Mouse (Mus musculus) thymus, postnatal 10 days (tissue): ENCODE data around the gene Akr7a5.
A peak's percentile ranks its signal among the peaks of the same experiment; 100 is the strongest.

Experiments
- DNase-seq, 2 experiments: peaks; one replicate each; pipeline ENCODE4 v3.0.0; 2021; ENCODE audit warnings: low spot score in 2 of 2

The Akr7a5 gene

DNA sequence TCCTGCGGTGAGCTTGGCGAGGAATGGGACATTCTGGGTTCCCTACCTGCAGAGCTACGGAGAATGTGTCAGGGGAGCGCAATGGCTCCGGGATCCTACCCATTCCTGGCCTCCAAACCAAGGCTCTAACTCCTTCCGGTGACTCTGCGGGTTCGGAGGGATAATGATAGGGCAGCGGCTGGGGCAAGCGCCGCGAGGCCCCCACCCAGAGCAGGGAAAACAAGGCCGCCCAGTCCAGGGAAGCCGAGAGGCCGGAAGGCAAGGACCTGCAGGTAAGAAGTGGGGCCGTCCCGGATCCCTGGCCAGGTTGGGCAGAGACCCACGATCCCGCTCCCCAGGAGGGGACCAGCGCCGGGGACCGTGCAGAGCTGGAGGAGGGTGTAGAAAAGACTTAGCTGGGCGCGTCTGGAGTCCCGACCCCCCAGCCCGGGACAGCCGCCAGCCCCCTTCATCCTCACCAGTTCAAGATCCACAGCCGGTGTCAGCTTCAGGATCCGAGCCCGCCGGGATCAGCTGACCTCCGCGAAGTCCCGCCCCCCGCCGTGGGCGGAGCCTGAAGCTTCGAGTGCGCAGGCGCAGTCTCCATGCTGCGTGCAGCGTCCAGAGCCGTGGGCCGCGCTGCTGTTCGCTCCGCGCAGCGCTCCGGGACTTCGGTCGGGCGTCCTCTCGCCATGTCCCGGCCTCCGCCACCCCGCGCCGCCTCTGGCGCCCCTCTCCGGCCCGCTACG, at the start of gene Akr7a5, which contains the start of gene Pqlc2:
Akr7a5 (plus strand) TSS at position 574 of the 728 bp plus-strand sequence.
Pqlc2 (minus strand) TSS at position 538 of the 728 bp plus-strand sequence.
- peak; percentile 92 to 98 for DNase-seq

DNA sequence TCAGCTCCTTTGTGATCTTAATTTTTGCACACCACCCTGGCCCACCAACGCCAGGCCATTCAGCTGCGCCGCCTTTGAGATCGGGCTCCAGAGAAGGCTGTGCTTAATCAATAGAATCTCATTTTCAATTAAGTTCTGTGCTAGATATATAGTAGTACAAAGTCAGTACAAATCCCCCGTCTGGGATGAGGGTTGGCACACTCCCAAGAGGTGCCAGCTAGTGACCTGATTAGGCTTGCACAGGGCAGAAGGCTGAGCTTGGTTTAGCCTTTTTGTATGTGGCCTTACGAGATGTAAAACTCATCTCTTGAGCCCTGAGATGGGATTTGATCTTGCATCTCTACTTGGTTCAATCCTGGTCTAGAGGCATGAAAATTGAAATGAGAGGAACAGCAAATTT, 47.6 kb upstream of the Akr7a5 start:
- no peak for DNase-seq

DNA sequence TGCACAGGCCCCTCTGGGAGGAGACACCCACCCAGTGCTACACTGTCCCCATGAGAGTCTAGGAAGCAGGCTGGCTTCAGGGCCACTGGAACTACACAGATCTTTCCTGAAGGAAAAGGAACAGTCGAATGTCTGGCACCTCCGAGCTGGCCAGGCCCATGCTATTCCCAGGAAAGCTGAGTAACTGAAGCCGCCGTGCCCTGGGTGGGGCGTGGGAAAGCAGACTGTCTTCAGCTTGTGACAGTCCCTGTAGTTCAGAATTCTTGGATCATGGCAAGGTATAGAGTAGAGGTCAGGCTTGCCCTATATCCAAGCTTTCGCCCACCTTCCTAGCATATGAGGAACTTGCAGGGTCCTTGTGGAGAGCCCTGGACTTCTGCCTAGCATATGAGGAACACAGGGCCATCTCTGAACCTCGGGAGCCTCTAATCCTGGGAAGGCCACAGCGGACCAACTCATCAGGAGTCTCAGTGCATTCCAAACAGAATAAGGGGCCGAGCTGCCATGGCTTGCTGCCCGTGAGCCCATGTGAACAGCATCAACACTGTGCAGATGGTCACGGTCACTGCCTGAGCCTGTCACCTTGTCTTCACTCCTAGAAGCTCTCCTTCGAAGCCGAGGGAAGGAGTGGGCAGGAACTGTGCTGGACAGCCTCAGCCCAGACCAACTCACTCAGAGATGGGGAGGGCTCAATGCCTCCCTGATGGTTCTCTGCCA, 44.6 kb upstream of the Akr7a5 start:
- DNase-seq: no peak

GRCm38 (mm10) chr4:139266500-139266865, 44.1 kb upstream of the Akr7a5 start:
- no peak for DNase-seq

- no peak for DNase-seq
These were observed 43.2 kb upstream of the Akr7a5 start for GRCm38 (mm10) chr4:139267335-139267734.

GRCm38 (mm10) chr4:139268242-139268641, 42.3 kb upstream of the Akr7a5 start:
- no peak for DNase-seq

DNA sequence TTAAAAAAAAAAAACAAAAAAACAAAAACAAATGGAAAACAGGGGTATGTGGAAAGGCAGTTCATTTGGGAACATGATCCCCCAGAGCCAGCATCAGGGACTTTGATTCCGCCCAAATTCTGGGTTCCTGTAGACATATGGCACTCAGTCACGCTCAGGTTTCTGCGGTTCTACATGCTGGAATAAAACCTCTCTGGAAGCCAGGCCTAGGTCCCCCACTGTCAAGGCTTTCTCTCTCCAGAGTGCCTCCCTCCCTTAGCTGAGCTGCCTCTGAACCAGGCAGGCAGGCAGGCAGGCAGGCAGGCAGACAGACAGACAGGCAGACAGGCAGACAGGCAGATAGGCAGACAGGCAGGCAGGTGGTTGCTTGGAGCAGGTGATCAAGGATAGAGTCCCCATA, 40.4 kb upstream of the Akr7a5 start:
- no peak for DNase-seq

DNA sequence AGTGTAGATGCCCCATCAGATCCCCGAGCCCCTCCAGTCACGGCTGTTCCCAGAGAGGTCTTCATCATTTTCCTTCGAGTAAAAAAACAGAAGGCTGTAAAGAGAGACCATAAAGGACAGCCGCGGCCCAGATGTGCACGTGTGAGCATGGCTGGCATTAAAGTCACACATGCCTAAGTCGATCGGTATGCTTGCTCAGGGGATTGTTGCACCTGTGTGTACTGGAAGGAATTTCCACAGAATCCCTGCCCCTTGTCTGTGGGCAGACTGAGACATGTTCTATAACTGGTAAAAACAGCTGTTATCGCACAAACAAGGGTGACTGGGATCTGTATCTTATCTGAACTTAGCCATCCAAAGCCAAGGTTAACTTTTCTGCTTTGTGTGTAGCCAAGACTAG, 39.0 kb upstream of the Akr7a5 start:
- DNase-seq: no peak

DNA sequence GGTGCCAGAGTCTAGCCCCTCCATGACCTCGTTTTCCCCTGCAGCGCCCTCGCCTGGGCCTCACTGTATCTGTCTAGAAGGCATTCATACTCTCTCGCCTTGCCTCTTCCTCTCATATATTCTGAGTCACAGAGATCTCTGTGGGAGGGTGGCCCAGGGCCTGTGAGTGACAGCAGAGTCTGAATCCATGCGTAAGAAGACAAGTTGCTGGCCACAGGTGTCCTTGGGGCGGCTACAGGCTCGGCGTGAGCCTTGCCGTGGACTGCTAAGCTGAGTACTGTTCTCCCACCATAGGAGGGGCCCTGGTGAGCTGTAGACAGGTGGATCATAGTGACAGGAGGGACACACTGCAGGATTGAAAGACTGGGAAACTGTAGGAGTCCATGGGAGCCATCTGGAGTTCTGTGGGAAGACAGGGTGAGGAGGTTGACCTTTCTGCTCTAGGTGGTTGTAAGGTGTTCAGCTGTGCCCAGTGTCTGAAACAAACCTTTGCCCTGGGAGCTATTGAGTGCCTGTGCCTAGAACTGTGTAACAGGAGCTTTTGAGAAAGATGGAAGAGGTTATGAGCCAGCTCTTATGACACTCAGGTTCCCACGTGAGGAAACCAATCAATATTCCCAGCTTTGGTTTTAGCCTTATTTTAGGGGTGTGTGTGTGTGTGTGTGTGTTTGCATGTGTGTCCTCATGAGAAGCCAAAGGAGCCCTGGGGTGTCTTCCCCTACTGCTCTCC, 37.4 kb upstream of the Akr7a5 start:
- no peak for DNase-seq

- DNase-seq: no peak
These were observed 36.0 kb upstream of the Akr7a5 start for GRCm38 (mm10) chr4:139274573-139274972.

GRCm38 (mm10) chr4:139276411-139276810, 34.1 kb upstream of the Akr7a5 start:
- no peak for DNase-seq

DNA sequence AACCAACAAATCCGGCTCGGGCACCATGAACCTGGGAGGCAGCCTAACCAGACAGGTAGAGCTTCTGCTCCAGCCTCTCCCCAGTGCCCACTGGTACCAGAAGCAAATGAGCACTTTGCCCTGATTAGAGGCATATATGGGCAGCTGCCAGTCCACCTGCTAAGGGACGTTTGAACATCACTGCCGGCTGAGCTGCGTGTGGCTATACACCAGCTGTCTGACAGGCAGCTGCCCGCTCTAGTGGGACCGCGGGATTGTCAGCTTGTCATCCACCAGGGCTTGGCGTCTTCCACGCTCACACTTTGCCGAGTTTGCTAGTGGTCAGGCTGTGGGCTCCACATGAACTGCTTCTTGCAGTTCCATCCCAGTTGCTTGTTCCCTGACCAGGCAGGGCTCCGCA, 30.0 kb upstream of the Akr7a5 start:
- DNase-seq: no peak

DNA sequence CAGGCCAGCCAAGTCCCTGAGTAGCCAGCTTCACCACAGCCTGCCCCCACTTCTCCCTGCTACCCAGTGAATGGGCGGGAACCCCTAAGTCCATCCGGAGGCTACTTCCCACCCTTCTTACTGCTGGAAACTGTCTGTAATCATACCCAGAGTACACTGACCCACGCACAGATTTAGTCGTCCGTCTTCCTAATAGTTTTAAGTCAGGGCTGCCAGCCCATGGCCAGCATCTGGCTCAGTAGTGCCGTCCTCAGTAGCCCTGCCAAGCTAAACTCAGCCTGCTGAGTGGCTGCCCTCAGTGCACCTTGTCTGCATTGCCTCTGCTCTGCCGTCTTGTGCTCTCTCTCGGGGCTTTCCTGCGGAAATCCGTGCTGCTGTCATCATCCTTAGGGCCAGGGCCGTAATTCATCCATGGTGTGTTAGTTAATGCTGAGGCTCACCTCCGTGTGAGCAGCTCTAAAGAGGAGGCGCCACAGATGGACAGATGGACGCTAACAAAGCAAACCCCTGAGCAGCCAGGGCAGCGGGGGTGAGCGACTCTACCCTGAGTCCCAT, 28.7 kb upstream of the Akr7a5 start:
- DNase-seq: no peak

GRCm38 (mm10) chr4:139282955-139283417, 27.6 kb upstream of the Akr7a5 start:
- DNase-seq: no peak

DNA sequence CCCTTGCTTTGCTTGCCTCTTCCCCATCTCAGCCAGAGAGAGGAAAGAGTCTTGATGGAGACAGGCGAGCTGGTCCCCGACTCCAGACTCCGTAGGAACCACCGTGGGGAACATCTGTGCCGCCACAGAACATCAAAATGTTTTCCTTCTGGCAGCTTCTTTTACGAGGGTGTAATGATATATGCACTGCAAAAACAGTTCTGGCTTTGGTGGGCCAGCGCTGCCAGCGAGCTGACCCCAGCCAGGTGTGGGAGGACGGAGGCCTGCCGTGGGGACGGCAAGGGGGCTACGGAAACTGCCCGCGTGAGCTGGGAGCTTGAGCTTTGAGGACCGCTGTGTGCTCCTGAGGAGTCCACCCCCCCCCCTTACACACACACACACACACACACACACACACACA, 25.7 kb upstream of the Akr7a5 start:
- DNase-seq: no peak

DNA sequence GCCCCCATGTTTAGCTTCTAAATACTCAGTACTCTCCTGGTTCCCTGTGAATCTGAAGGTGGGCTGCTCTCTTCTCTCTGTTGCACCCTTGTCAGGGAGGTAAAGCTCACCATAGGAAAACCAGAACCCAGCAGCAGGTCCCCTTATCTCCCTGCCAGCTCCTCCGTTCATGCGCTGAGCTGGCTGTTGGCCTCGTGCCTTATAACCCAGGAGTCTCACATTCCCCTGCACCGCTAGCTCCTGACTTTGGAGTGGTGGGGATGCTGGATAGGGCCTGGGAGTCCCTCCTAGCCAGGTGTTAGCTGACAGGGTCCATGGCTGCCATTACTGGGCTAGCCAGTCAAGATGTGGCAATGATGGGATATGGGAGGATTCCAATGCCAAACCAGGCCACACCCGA, 24.3 kb upstream of the Akr7a5 start:
- no peak for DNase-seq

DNA sequence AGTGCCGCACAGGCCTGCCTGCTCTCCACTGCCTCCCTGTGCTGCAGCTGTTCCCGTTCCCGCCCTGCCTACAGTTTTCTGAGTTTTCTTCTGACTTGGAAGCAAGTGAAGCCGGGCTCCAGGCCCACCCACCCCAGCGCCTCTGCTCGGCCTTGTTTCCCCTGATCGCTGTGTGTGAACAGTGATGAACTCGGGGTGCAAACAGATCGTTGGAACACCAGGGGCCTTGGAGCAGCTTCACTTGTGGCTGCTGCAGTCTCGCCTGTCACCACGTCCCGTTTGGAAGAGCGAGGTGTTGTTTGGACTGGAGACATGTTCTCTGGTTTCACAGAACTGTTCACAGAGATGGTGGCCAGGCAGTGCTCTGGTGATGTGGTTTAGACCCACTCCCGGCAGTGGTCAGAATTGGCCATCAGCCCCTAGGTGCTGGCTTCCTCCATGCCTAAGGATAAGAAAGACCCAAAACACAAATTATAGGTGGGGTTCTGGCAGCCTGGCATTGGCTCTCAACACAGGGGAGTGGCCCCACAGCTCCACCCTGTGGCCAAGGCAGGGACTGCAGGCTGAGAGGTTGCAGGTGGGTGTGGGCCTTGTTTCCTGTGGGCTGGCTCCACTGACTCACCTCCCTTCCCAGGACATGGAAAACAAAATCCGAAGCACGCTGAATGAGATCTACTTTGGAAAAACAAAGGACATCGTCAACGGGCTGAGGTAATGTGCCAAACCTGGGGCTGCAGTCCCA, 23.3 kb upstream of the Akr7a5 start:
- DNase-seq: peak; percentile 62 to 89

DNA sequence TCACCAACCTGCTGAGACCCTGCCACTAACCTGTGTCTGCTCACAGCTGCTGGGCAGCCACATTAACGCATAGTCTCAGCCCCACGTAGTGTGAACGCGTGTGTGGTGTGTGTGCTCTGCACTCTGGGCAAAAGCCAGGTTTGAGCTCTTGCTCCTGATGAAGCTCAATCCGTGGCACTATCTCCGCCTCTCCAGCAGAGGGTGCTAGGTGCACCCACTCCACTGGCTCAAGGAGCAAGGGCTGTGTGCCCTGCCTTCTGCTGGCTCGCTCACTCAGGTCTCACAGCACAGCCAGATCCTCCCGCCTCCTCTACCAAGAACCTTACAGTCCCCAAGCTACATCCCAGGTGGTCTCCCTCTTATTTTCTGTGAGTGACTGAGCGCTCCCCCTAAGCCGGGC, 21.5 kb upstream of the Akr7a5 start:
- DNase-seq: peak in 1 of 2 experiments; percentile 38

GRCm38 (mm10) chr4:139291099-139291498, 19.4 kb upstream of the Akr7a5 start:
- no peak for DNase-seq

DNA sequence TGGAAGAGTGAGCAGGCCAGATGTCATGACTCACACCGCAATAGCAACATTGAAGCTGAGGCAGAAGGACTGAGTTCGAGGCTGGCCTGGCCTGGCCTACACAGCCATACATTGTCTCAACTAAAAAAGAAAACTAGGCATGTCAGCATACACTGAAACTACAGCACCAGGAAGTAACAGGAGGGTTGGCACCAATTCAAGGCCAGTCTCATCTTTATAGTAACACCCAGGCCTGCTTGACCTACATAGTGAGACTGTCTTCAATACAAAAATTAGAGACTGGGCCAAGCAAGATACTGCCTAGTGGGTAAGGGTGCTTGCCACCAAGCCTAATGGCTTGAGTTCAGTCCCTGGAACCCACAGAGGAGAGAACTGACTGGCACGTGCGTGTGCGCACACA, 18.5 kb upstream of the Akr7a5 start:
- no peak for DNase-seq

DNA sequence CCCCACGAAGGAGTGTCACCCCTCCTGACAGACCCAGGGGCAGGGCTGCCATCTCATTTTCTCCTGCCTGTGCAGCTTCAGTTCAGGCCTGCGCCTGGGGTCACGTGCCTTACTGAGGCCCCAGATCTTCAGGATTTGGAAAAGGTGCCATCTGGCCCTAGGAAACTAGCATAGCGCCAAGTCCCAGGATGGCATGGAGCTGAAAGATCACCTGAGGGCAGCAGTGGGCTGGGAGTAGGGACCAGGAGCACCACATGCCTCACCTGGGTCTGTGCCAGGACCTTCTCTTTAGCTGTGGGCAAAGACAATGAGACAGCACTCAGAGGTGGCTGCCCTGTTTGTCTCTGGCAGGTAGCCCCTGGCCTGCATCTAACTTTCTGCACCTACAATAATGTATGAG, 13.0 kb upstream of the Akr7a5 start:
- DNase-seq: no peak
